Mouse (Mus musculus): ENCODE data around the gene Mal.

DNA sequence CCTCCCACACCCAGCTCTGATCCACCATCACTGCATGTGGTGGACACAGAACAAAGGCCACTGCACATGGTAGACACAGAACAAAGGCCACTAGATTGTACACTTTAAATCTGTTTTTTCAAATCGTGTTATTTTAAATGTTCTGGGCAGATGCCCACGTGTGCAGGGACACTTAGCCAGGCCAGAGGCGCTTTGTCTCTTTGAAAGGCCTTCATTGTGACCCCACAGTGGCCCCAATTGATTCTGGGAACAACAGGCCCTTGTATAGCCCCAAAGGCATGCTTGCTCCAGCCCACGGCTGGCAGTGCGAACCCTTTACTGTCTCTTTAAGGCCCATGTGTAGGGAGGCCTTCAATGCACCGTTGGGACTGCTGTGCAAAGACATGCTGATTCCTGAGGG lies 29.1 kb downstream of the Mal start:
- TF ChIP-seq CTCF (IDR thresholded peaks at IDR 0.05; ENCODE audit: low read depth, low read length), result no peak
- TF ChIP-seq POLR2A (IDR thresholded peaks at IDR 0.05; ENCODE audit: borderline replicate concordance, low read depth, low read length), result no peak

Data from bone marrow macrophage, adult 2 months (primary cell).